35 mouse cellular contexts compared by ENCODE assay signal in the genomic region with DNA sequence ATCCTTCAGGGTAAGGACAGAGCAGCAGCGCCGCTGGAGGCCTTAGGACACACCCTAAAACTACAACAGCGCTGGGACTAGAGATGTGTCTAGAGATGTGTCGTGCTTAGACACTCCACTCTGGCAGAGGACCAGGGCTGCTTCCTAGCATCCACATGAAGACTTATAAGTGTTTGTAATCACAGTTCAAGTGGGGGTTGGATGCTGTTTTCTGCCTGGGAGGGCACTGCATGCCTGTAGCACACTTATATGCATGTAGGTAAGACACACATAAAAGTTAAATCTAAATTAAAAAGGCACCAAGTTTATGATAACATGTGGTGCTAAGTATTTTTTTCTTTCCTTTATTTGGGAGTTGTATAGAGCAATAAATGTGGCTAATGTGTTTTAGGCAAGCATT. TPM values are rescaled to one million over a fixed set of nuclear protein-coding genes. Genes with fewer than 3 reads are reported as not detected.
DNase-seq lines count a peak whose midpoint lies in the region; ATAC-seq and TF ChIP-seq lines count a peak whose summit lies in the region.
"Had no signal": no experiment of that assay in that cellular context is flagged by ENCODE, and none has a peak within 500 bp of the region (broad histone marks: within the 10 kb centered on the region; RNA-seq: fewer than 3 reads in every experiment).

No protein-coding gene starts in this region.

- H3K9ac ChIP-seq in midbrain, embryonic 11.5 days (ENCODE audit: low read length), result no peak overlapping the region
- H3K9ac ChIP-seq in midbrain, postnatal 0 days (replicated peaks; ENCODE audit: low read length, poor library complexity, severe bottlenecking), result no peak overlapping the region
- H3K9ac ChIP-seq in stomach, postnatal 0 days (ENCODE audit: low read length), result no peak overlapping the region
- H3K9ac ChIP-seq: embryonic facial prominence, embryonic 13.5 days; embryonic facial prominence, embryonic 15.5 days; forebrain, embryonic 12.5 days had no signal

- no peak for TF ChIP-seq EP300 in stomach, postnatal 0 days (optimal IDR thresholded peaks at IDR 0.05)

- no peaks in the 10 kb centered on the region for H3K4me1 ChIP-seq in midbrain, embryonic 11.5 days (ENCODE audit: control insufficient read depth, insufficient read depth, low read length)
- H3K4me1 ChIP-seq in midbrain, postnatal 0 days (ENCODE audit: insufficient read depth, low read length), result no peaks in the 10 kb centered on the region
- no peaks in the 10 kb centered on the region for H3K4me1 ChIP-seq in stomach, postnatal 0 days (replicated peaks; ENCODE audit: control insufficient read depth, insufficient read depth)
- H3K4me1 ChIP-seq: embryonic facial prominence, embryonic 13.5 days; embryonic facial prominence, embryonic 15.5 days; forebrain, embryonic 10.5 days; forebrain, embryonic 12.5 days had no signal

- ATAC-seq in midbrain, embryonic 11.5 days (ENCODE audit: low FRiP score), result no peak
- no peak for ATAC-seq in midbrain, postnatal 0 days (ENCODE audit: low FRiP score)
- no peak for ATAC-seq in stomach, postnatal 0 days (ENCODE audit: low FRiP score, low TSS enrichment)
- ATAC-seq: forebrain, embryonic 14.5 days; forebrain, embryonic 16.5 days; Patski had no signal

- H3K4me2 ChIP-seq in midbrain, embryonic 11.5 days, result no peak overlapping the region
- H3K4me2 ChIP-seq in midbrain, postnatal 0 days (ENCODE audit: low read depth, low read length, poor library complexity, severe bottlenecking), result no peak overlapping the region
- H3K4me2 ChIP-seq in stomach, postnatal 0 days (replicated peaks; ENCODE audit: low read depth), result no peak overlapping the region
- H3K4me2 ChIP-seq: embryonic facial prominence, embryonic 13.5 days; embryonic facial prominence, embryonic 15.5 days; forebrain, embryonic 12.5 days had no signal

- peak; percentile 81 for DNase-seq in midbrain, embryonic 11.5 days (ENCODE audit: low spot score, missing footprints)
- no peak for DNase-seq in midbrain, postnatal 0 days (ENCODE audit: low spot score)
- DNase-seq in ES-CJ7 (ENCODE audit: low read depth, low spot score) (peak; percentile 23), NIH3T3 (ENCODE audit: low read depth) (peak; percentile 29)
- DNase-seq in stomach, postnatal 0 days (ENCODE audit: low spot score), result no peak
- DNase-seq in Muller cell, postnatal 12 days (ENCODE audit: inconsistent ontology term), result no peak
- DNase-seq in ovary, adult 18-20 months (ENCODE audit: low spot score), result no peak
- DNase-seq in layer of hippocampus, adult 9-10 months (ENCODE audit: low spot score), result no peak
- DNase-seq: adrenal gland, adult 2 months; adrenal gland, postnatal 10 days; adrenal gland, postnatal 25 days; B cell, adult 2 months; cerebellum, adult 11 months; cerebellum, adult 18-20 months; cerebellum, adult 8-10 months; cerebellum, adult 9-11 months; cerebellum, postnatal 14 days; cerebellum, postnatal 36 days; embryo, embryonic 11 days had no signal

- H3K27me3 ChIP-seq in midbrain, embryonic 11.5 days (ENCODE audit: control insufficient read depth, insufficient read depth, low read length), result no peaks in the 10 kb centered on the region
- no peaks in the 10 kb centered on the region for H3K27me3 ChIP-seq in midbrain, postnatal 0 days (ENCODE audit: insufficient read depth, low read length)
- H3K27me3 ChIP-seq in stomach, postnatal 0 days (ENCODE audit: control insufficient read depth, insufficient read depth, low read length), result no peaks in the 10 kb centered on the region
- H3K27me3 ChIP-seq: CH12.LX; embryonic facial prominence, embryonic 13.5 days; embryonic facial prominence, embryonic 15.5 days; forebrain, embryonic 12.5 days; Patski had no signal

- WGBS in midbrain, embryonic 11.5 days, result 94% methylated on average over 4 of the region's 4 CpGs
- 90% methylated on average over 4 of the region's 4 CpGs for WGBS in midbrain, postnatal 0 days
- WGBS in stomach, postnatal 0 days, result 80% methylated on average over 4 of the region's 4 CpGs

- no peaks in the 10 kb centered on the region for H3K9me3 ChIP-seq in midbrain, embryonic 11.5 days (ENCODE audit: control insufficient read depth, low read length)
- no peaks in the 10 kb centered on the region for H3K9me3 ChIP-seq in midbrain, postnatal 0 days (ENCODE audit: low read length)
- no peaks in the 10 kb centered on the region for H3K9me3 ChIP-seq in stomach, postnatal 0 days (ENCODE audit: control insufficient read depth, low read length)
- H3K9me3 ChIP-seq: embryonic facial prominence, embryonic 13.5 days; embryonic facial prominence, embryonic 15.5 days; forebrain, embryonic 10.5 days; forebrain, embryonic 12.5 days had no signal

- TF ChIP-seq CTCF in midbrain, postnatal 0 days (IDR thresholded peaks at IDR 0.05), result no peak
- TF ChIP-seq CTCF in stomach, postnatal 0 days (IDR thresholded peaks at IDR 0.05; ENCODE audit: low read depth), result no peak

- H3K4me3 ChIP-seq in midbrain, embryonic 11.5 days (ENCODE audit: low read depth, low read length), result no peak overlapping the region
- H3K4me3 ChIP-seq in midbrain, postnatal 0 days (ENCODE audit: low read depth, low read length), result no peak overlapping the region
- H3K4me3 ChIP-seq in stomach, postnatal 0 days (ENCODE audit: low read depth, low read length), result no peak overlapping the region
- H3K4me3 ChIP-seq: embryonic facial prominence, embryonic 13.5 days; embryonic facial prominence, embryonic 15.5 days; erythroblast, embryonic 14.5 days; forebrain, embryonic 10.5 days; forebrain, embryonic 12.5 days had no signal

- H3K27ac ChIP-seq in midbrain, embryonic 11.5 days (ENCODE audit: low read depth, low read length), result no peak overlapping the region
- no peak overlapping the region for H3K27ac ChIP-seq in midbrain, postnatal 0 days (ENCODE audit: low read depth, low read length)
- H3K27ac ChIP-seq in stomach, postnatal 0 days (replicated peaks), result 0 out of 2 replicates have a peak overlapping the region, but pooled peaks have one; percentile 13
- H3K27ac ChIP-seq: embryonic facial prominence, embryonic 13.5 days; embryonic facial prominence, embryonic 15.5 days; forebrain, embryonic 10.5 days; forebrain, embryonic 12.5 days had no signal

- H3K36me3 ChIP-seq in midbrain, embryonic 11.5 days (ENCODE audit: control insufficient read depth, insufficient read depth, low read length), result peaks cover 2% of the 10 kb centered on the region
- peaks cover 8% of the 10 kb centered on the region for H3K36me3 ChIP-seq in midbrain, postnatal 0 days (ENCODE audit: insufficient read depth, low read length)
- H3K36me3 ChIP-seq in stomach, postnatal 0 days (ENCODE audit: control insufficient read depth, insufficient read depth, low read length), result no peaks in the 10 kb centered on the region

RNA-seq across cellular contexts. Expression of a gene that starts 21.3 kb away (rescaled TPM):
- polyA plus RNA-seq in midbrain, embryonic 11.5 days (2014; fragmentation: Nextera tagmentation; extraction: Ambion mirVana), result 4.0 and 5.5 TPM in 2 replicates
- total RNA-seq in midbrain, postnatal 0 days (2014; rRNA removed), result 1.9 and 2.3 TPM in 2 replicates
- 0.90 and 1.5 TPM in 2 replicates for polyA plus RNA-seq in midbrain, postnatal 0 days (2015; fragmentation: Nextera tagmentation; extraction: Ambion mirVana)
- polyA plus RNA-seq in stomach, postnatal 0 days (2015; fragmentation: Nextera tagmentation; extraction: Ambion mirVana), result 7.3 and 7.4 TPM in 2 replicates
- polyA plus RNA-seq: CD4-positive, CD25-positive, alpha-beta regulatory T cell, adult 4 months; erythroblast, embryonic 14.5 days had no signal

RNA-seq across cellular contexts. Expression of a gene that starts 47.8 kb away (rescaled TPM):
- polyA plus RNA-seq in midbrain, embryonic 11.5 days (2014; fragmentation: Nextera tagmentation; extraction: Ambion mirVana), result not detected in 2 replicates
- total RNA-seq in midbrain, postnatal 0 days (2014; rRNA removed), result not detected in 2 replicates
- not detected in 2 replicates for polyA plus RNA-seq in midbrain, postnatal 0 days (2015; fragmentation: Nextera tagmentation; extraction: Ambion mirVana)
- 0.08 TPM in 1 of 2 replicates, not detected in the other for polyA plus RNA-seq in stomach, postnatal 0 days (2015; fragmentation: Nextera tagmentation; extraction: Ambion mirVana)
- total RNA-seq: adrenal gland, adult 2 months; adrenal gland, postnatal 10 days; adrenal gland, postnatal 25 days; adrenal gland, postnatal 4 days; CH12.LX; common myeloid progenitor, adult 5-6 weeks; ES-E14 had no signal
- polyA plus RNA-seq: adrenal gland, adult 2 months; brain, embryonic 14.5 days; CD4-positive, CD25-positive, alpha-beta regulatory T cell, adult 4 months; embryonic facial prominence, embryonic 11.5 days; embryonic facial prominence, embryonic 13.5 days; embryonic facial prominence, embryonic 15.5 days; erythroblast, embryonic 14.5 days; forebrain, embryonic 12.5 days; forebrain, embryonic 14.5 days; frontal cortex, adult 2 months had no signal

RNA-seq across cellular contexts. Expression of a gene that starts 52.0 kb away (rescaled TPM):
- 58.4 and 72.3 TPM in 2 replicates for polyA plus RNA-seq in midbrain, embryonic 11.5 days (2014; fragmentation: Nextera tagmentation; extraction: Ambion mirVana)
- 27.8 and 28.2 TPM in 2 replicates for total RNA-seq in midbrain, postnatal 0 days (2014; rRNA removed)
- polyA plus RNA-seq in midbrain, postnatal 0 days (2015; fragmentation: Nextera tagmentation; extraction: Ambion mirVana), result 51.6 and 58.8 TPM in 2 replicates
- polyA plus RNA-seq in stomach, postnatal 0 days (2015; fragmentation: Nextera tagmentation; extraction: Ambion mirVana), result 22.0 and 23.9 TPM in 2 replicates

RNA-seq across cellular contexts. Expression of a gene that starts 52.5 kb away (rescaled TPM):
- polyA plus RNA-seq in midbrain, embryonic 11.5 days (2014; fragmentation: Nextera tagmentation; extraction: Ambion mirVana), result 15.2 and 18.1 TPM in 2 replicates
- 14.1 TPM in 2 replicates for total RNA-seq in midbrain, postnatal 0 days (2014; rRNA removed)
- 2.9 and 3.4 TPM in 2 replicates for polyA plus RNA-seq in midbrain, postnatal 0 days (2015; fragmentation: Nextera tagmentation; extraction: Ambion mirVana)
- 2.6 and 3.1 TPM in 2 replicates for polyA plus RNA-seq in stomach, postnatal 0 days (2015; fragmentation: Nextera tagmentation; extraction: Ambion mirVana)

Comparison
In these comparisons a context has a peak if more than half of its experiments do, and no peak if none do; other contexts are left out.
1. DNase-seq: peak in midbrain, embryonic 11.5 days (single experiment), ES-CJ7 (single experiment) and NIH3T3 (single experiment); none in midbrain, postnatal 0 days (single experiment), stomach, postnatal 0 days (single experiment), Muller cell, postnatal 12 days (single experiment), ovary, adult 18-20 months (single experiment) and layer of hippocampus, adult 9-10 months (single experiment).